Mouse (Mus musculus): ENCODE measurements around the gene Mob4. TPM values are rescaled to one million over a fixed set of nuclear protein-coding genes. Genes with fewer than 3 reads are reported as not detected.

The Mob4 gene
- 10.8 and 12.8 TPM in 2 replicates for polyA plus RNA-seq (2012; rRNA removed)

GRCm38 (mm10) chr1:55130943-55131401, at the start of gene Mob4:
Gene Mob4 (plus strand): TSS chr1:55131231.

GRCm38 (mm10) chr1:55087932-55088610, 43.0 kb upstream of the Mob4 start, which contains the start of the genes Hspe1 and Hspd1:
Gene Hspe1 (plus strand): TSS chr1:55088132.
Gene Hspd1 (minus strand): TSS chr1:55088243.

Other genes starting within 250 kb of the Mob4 start
- 3.8 and 4.9 TPM in 2 replicates for gene Ankrd44, start 204.8 kb upstream of the Mob4 start, polyA plus RNA-seq (2012; rRNA removed)
- gene Sf3b1, start 103.8 kb upstream of the Mob4 start, polyA plus RNA-seq (2012; rRNA removed) = 47.4 and 51.3 TPM in 2 replicates
- gene Coq10b, start 78.5 kb upstream of the Mob4 start, polyA plus RNA-seq (2012; rRNA removed) = 8.7 and 10.5 TPM in 2 replicates
- gene Hspe1, start 43.1 kb upstream of the Mob4 start, polyA plus RNA-seq (2012; rRNA removed) = 347 and 395 TPM in 2 replicates
- 197 and 210 TPM in 2 replicates for gene Hspd1, start 43.0 kb upstream of the Mob4 start, polyA plus RNA-seq (2012; rRNA removed)
- 0.35 and 0.36 TPM in 2 replicates for gene Rftn2, start 95.6 kb downstream of the Mob4 start, polyA plus RNA-seq (2012; rRNA removed)
- 1.8 and 2.3 TPM in 2 replicates for gene Mars2, start 105.9 kb downstream of the Mob4 start, polyA plus RNA-seq (2012; rRNA removed)
- gene Boll, start 232.2 kb downstream of the Mob4 start, polyA plus RNA-seq (2012; rRNA removed) = 0.02 and 0.03 TPM in 2 replicates